Comparison of ENCODE assay signal across 19 mouse cellular contexts in the genomic region with DNA sequence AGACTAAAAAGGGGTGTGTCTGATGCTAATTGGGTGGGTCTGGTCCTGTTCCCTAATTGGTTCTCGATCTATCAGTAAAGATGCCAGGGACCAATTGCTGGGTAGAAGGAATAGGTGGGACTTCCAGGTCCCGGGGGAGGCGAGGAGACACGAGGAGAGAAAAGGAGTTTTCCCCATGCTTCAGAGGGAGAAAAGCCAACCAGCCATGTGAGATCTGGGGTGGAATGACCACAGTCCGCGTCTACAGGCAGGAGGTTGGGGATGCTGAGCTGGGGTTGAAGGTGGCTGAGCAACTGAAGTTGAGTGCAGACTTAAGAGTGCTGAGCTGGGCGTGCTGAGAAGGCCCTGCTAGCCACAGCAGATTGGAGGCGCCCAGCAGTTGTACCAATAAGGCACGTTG. TPM values are rescaled to one million over a fixed set of nuclear protein-coding genes. Genes with fewer than 3 reads are reported as not detected.
DNase-seq lines count a peak whose midpoint lies in the region; ATAC-seq and TF ChIP-seq lines count a peak whose summit lies in the region.
"Had no signal": no experiment of that assay in that cellular context is flagged by ENCODE, and none has a peak within 500 bp of the region (broad histone marks: within the 10 kb centered on the region; RNA-seq: fewer than 3 reads in every experiment).

No protein-coding gene starts in this region.

- no peaks in the 10 kb centered on the region for H3K27me3 ChIP-seq in liver, embryonic 11.5 days (replicated peaks; ENCODE audit: control insufficient read depth, insufficient read depth, low read length)
- H3K27me3 ChIP-seq in liver, postnatal 0 days (ENCODE audit: insufficient read depth, low read length) = no peaks in the 10 kb centered on the region
- H3K27me3 ChIP-seq in forebrain, embryonic 15.5 days = no peaks in the 10 kb centered on the region
- no peaks in the 10 kb centered on the region for H3K27me3 ChIP-seq in liver, embryonic 13.5 days
- H3K27me3 ChIP-seq: heart, embryonic 15.5 days; kidney, embryonic 15.5 days; midbrain, embryonic 12.5 days had no signal

- no peak for TF ChIP-seq CTCF in liver, postnatal 0 days (IDR thresholded peaks at IDR 0.05; ENCODE audit: low read depth)

- no peak overlapping the region for H3K27ac ChIP-seq in liver, embryonic 11.5 days (ENCODE audit: low read depth, low read length)
- H3K27ac ChIP-seq in liver, postnatal 0 days (ENCODE audit: low read depth) = no peak overlapping the region
- no peak overlapping the region for H3K27ac ChIP-seq in ES-E14 (ENCODE audit: insufficient read depth, low read depth, low read length, poor library complexity, severe bottlenecking)
- peak overlapping the region; percentile 69 for H3K27ac ChIP-seq in forebrain, embryonic 15.5 days (replicated peaks)
- H3K27ac ChIP-seq in liver, embryonic 13.5 days = no peak overlapping the region
- H3K27ac ChIP-seq: heart, embryonic 15.5 days; kidney, embryonic 15.5 days; liver, embryonic 14.5 days; midbrain, embryonic 12.5 days; stomach, postnatal 0 days had no signal

- H3K4me2 ChIP-seq in liver, embryonic 11.5 days = peak overlapping the region; percentile 12; the same call in 1 of the 2 replicates
- no peak overlapping the region for H3K4me2 ChIP-seq in liver, postnatal 0 days (ENCODE audit: low read depth, low read length)
- H3K4me2 ChIP-seq in forebrain, embryonic 15.5 days (replicated peaks) = no peak overlapping the region
- H3K4me2 ChIP-seq in liver, embryonic 13.5 days = peak overlapping the region; percentile 25
- H3K4me2 ChIP-seq: heart, embryonic 15.5 days; kidney, embryonic 15.5 days; midbrain, embryonic 12.5 days had no signal

- H3K36me3 ChIP-seq in liver, embryonic 11.5 days (ENCODE audit: control insufficient read depth, insufficient read depth, low read length) = no peaks in the 10 kb centered on the region
- H3K36me3 ChIP-seq in liver, postnatal 0 days (replicated peaks; ENCODE audit: insufficient read depth, low read length) = no peaks in the 10 kb centered on the region
- no peaks in the 10 kb centered on the region for H3K36me3 ChIP-seq in ES-E14 (ENCODE audit: control insufficient read depth, insufficient read depth, low read length, poor library complexity, severe bottlenecking)
- no peaks in the 10 kb centered on the region for H3K36me3 ChIP-seq in forebrain, embryonic 15.5 days
- no peaks in the 10 kb centered on the region for H3K36me3 ChIP-seq in liver, embryonic 13.5 days
- H3K36me3 ChIP-seq: heart, embryonic 15.5 days; kidney, embryonic 15.5 days; midbrain, embryonic 12.5 days had no signal

- in situ Hi-C loops in ES-E14 (cut with MboI; ENCODE audit: low sequenced_read_pairs in 2 of 2, unreplicated experiment in 2 of 2) = no loop called here

- WGBS in liver, embryonic 11.5 days = 52% methylated on average over 9 of the region's 9 CpGs
- WGBS in liver, postnatal 0 days (ENCODE audit: insufficient replicate concordance) = 62% methylated on average over 9 of the region's 9 CpGs
- 54% methylated on average over 9 of the region's 9 CpGs for WGBS in forebrain, embryonic 15.5 days
- 48% methylated on average over 9 of the region's 9 CpGs for WGBS in liver, embryonic 13.5 days (ENCODE audit: insufficient replicate concordance)

- H3K4me1 ChIP-seq in liver, embryonic 11.5 days (replicated peaks; ENCODE audit: control insufficient read depth, insufficient read depth, low read length) = 0 out of 2 replicates have a peak, but pooled peaks cover 2% of the 10 kb centered on the region
- peaks cover 7% of the 10 kb centered on the region; the same call in 1 of the 2 replicates for H3K4me1 ChIP-seq in liver, postnatal 0 days (ENCODE audit: insufficient read depth)
- H3K4me1 ChIP-seq in ES-E14 (ENCODE audit: control insufficient read depth in 2 of 2, insufficient read depth in 2 of 2, low read length in 2 of 2, poor library complexity in 1 of 2) = peaks cover 3 to 9% of the 10 kb centered on the region in 2 experiments; a peak in 1 of 4 replicates
- H3K4me1 ChIP-seq in forebrain, embryonic 15.5 days = peaks cover 14% of the 10 kb centered on the region
- H3K4me1 ChIP-seq in liver, embryonic 13.5 days (replicated peaks) = peaks cover 13% of the 10 kb centered on the region; the same call in 1 of the 2 replicates

- no peak for ATAC-seq in liver, embryonic 11.5 days (replicated peaks; ENCODE audit: low FRiP score)
- ATAC-seq in liver, postnatal 0 days = no peak
- no peak for ATAC-seq in forebrain, embryonic 15.5 days (replicated peaks)
- ATAC-seq in liver, embryonic 13.5 days (ENCODE audit: low read depth) = no peak

- no peaks in the 10 kb centered on the region for H3K9me3 ChIP-seq in liver, embryonic 11.5 days (ENCODE audit: control insufficient read depth, low read length)
- no peaks in the 10 kb centered on the region for H3K9me3 ChIP-seq in liver, postnatal 0 days (ENCODE audit: low read length)
- H3K9me3 ChIP-seq in ES-E14 (ENCODE audit: control insufficient read depth, insufficient read depth, low read depth, low read length) = no peaks in the 10 kb centered on the region
- H3K9me3 ChIP-seq in forebrain, embryonic 15.5 days = no peaks in the 10 kb centered on the region
- no peaks in the 10 kb centered on the region for H3K9me3 ChIP-seq in liver, embryonic 13.5 days (replicated peaks)
- H3K9me3 ChIP-seq: heart, embryonic 15.5 days; kidney, embryonic 15.5 days; midbrain, embryonic 12.5 days had no signal

- no peak overlapping the region for H3K4me3 ChIP-seq in liver, embryonic 11.5 days (ENCODE audit: low read depth, low read length)
- H3K4me3 ChIP-seq in liver, postnatal 0 days (ENCODE audit: low read depth, low read length) = no peak overlapping the region
- H3K4me3 ChIP-seq in ES-E14 (ENCODE audit: insufficient read depth in 1 of 2, low read depth in 1 of 2, low read length in 2 of 2, poor library complexity in 1 of 2, severe bottlenecking in 1 of 2) = peak overlapping the region; percentile 70 to 85
- no peak overlapping the region for H3K4me3 ChIP-seq in forebrain, embryonic 15.5 days
- no peak overlapping the region for H3K4me3 ChIP-seq in liver, embryonic 13.5 days (replicated peaks)
- H3K4me3 ChIP-seq: heart, embryonic 15.5 days; kidney, embryonic 15.5 days; midbrain, embryonic 12.5 days had no signal

- 0 out of 2 replicates have a peak overlapping the region, but pooled peaks have one; percentile 25 for H3K9ac ChIP-seq in liver, embryonic 11.5 days (ENCODE audit: low read depth, low read length)
- H3K9ac ChIP-seq in liver, postnatal 0 days (replicated peaks) = no peak overlapping the region
- peak overlapping the region; percentile 74 for H3K9ac ChIP-seq in ES-E14 (ENCODE audit: insufficient read depth, low read depth, low read length, poor library complexity, severe bottlenecking)
- no peak overlapping the region for H3K9ac ChIP-seq in forebrain, embryonic 15.5 days (replicated peaks)
- H3K9ac ChIP-seq in liver, embryonic 13.5 days = no peak overlapping the region
- H3K9ac ChIP-seq: heart, embryonic 15.5 days; kidney, embryonic 15.5 days; liver, embryonic 14.5 days; midbrain, embryonic 12.5 days had no signal

- DNase-seq in liver, embryonic 11.5 days (ENCODE audit: low spot score) = no peak
- no peak for DNase-seq in liver, postnatal 0 days
- DNase-seq in ES-E14 (ENCODE audit: low read depth, low spot score) = no peak
- DNase-seq in liver, embryonic 13.5 days = no peak
- DNase-seq in heart, adult 18-20 months = no peak
- no peak for DNase-seq in spleen, postnatal 4 days (ENCODE audit: low spot score in 2 of 2)
- no peak for DNase-seq in neural tube, embryonic 10.5 days (ENCODE audit: extremely low spot score, low spot score)
- DNase-seq: B cell, adult 2 months; cerebellum, adult 11-12 months; heart, adult 11 months; layer of hippocampus, postnatal 36 days; lung, postnatal 10 days; thymus, postnatal 36 days had no signal

- TF ChIP-seq EP300 in liver, postnatal 0 days (IDR thresholded peaks at IDR 0.05; ENCODE audit: low read depth) = no peak

TF ChIP-seq in ES-E14, 5 proteins besides CTCF, POLR2A, EP300 and RAD21:
- TF ChIP-seq HCFC1 (IDR thresholded peaks at IDR 0.05; ENCODE audit: borderline replicate concordance, insufficient read depth, low read length) (no peak), CHD2 (IDR thresholded peaks at IDR 0.05; ENCODE audit: low read depth, low read length) (peak; percentile 71; the same call in 1 of the 2 replicates)

RNA-seq across cellular contexts. Expression of a gene that starts 37.0 kb away (rescaled TPM):
- 0.36 and 0.99 TPM in 2 replicates for polyA plus RNA-seq in liver, embryonic 11.5 days (2014; fragmentation: Nextera tagmentation; extraction: Ambion mirVana)
- polyA plus RNA-seq in liver, postnatal 0 days (2015; fragmentation: Nextera tagmentation; extraction: Ambion mirVana) = 0.15 and 0.16 TPM in 2 replicates
- total RNA-seq in ES-E14 (2012; rRNA removed) = 1.4 and 3.6 TPM in 2 replicates
- 12.3 and 14.7 TPM in 2 replicates for polyA plus RNA-seq in forebrain, embryonic 15.5 days (2015; fragmentation: Nextera tagmentation; extraction: Ambion mirVana)
- 0.13 and 0.22 TPM in 2 replicates for polyA plus RNA-seq in liver, embryonic 13.5 days (2015; fragmentation: Nextera tagmentation; extraction: Ambion mirVana)
- total RNA-seq in heart, adult 18-20 months (2021) = under 1 TPM in 1 of 2 experiments, not detected in 1; 0.18 TPM

Comparison
In these comparisons a context has a peak if more than half of its experiments do, and no peak if none do; other contexts are left out.
1. H3K4me2 ChIP-seq: peak in liver, embryonic 11.5 days (single experiment) and liver, embryonic 13.5 days (single experiment); none in liver, postnatal 0 days (single experiment) and forebrain, embryonic 15.5 days (single experiment).
2. H3K9ac ChIP-seq: peak in liver, embryonic 11.5 days (single experiment) and ES-E14 (single experiment); none in liver, postnatal 0 days (single experiment), forebrain, embryonic 15.5 days (single experiment) and liver, embryonic 13.5 days (single experiment).
3. H3K4me3 ChIP-seq: peak in ES-E14 (2 of 2); none in liver, embryonic 11.5 days (single experiment), liver, postnatal 0 days (single experiment), forebrain, embryonic 15.5 days (single experiment) and liver, embryonic 13.5 days (single experiment).